Mouse (Mus musculus) right cerebral cortex, postnatal 10 days (tissue): ENCODE measurements around the gene BC016579.
A peak's percentile ranks its signal among the peaks of the same experiment; 100 is the strongest.

ENCODE experiments used
- DNase-seq, 2 experiments: peaks; one replicate each; pipeline ENCODE4 v3.0.0; 2021; ENCODE audit warnings: low spot score in 2 of 2

BC016579 gene

DNA sequence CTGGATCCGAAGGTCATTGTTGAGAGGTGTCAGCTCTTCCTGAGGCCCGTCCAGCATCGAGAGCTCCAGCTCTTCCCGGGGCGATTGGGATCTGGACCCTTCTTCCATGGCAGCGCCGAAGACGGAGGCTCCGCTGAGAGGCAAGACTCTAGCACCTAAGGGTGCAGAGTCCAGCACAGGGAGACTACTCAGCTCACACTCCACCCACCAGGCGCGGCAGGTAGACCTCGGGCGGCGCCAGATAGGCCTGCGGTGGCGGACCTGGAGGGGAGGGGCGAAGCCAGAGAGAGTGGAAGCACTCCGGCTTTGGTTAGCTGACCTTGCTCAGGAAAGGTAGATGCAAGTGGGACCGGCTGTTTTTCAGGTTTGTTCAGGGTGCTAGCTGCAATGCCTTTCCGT is at the start of gene BC016579:
TSS of gene BC016579 (minus strand) at position 135 of the 399 bp plus-strand sequence.
- DNase-seq, result no peak

DNA sequence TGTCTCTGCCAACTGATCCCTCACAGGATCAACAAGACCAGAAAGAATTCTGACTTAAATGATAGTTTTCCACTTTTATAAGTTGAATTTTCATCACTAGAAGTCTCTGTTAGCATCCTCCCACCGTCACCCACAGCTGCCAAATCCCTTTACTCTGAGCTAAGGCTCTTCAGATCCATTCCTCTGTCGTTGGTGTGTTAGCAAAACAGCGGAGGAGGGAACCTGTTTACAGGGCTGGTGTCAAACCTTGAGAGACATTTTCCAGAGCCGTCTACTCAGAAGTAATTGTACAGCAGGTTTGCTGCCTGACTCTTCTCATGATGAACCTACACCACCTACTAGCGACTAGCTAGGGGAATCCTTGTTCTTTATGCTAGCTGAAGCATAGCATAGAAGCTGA is 45.4 kb upstream of the BC016579 start:
- DNase-seq, result no peak

DNA sequence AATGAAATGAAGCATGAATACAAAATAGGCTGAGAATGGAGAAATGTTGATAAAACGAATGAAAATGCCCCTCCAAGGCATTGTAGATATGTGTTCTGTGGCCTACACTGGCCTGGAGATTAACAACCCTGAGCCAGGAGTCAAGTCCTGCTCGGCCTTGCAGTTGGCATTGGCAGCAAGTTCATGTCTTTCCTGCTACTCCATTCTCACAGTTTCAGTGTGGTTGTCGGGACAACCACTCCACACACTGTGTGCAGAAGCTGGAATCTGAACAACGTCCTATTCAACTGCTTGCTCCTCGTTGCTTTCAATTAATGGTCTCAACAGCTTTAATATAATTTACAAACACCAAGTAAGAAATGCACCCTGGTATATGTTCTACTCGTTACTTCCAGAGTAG is 44.1 kb upstream of the BC016579 start:
- peak in 1 of 2 experiments; percentile 59 for DNase-seq

DNA sequence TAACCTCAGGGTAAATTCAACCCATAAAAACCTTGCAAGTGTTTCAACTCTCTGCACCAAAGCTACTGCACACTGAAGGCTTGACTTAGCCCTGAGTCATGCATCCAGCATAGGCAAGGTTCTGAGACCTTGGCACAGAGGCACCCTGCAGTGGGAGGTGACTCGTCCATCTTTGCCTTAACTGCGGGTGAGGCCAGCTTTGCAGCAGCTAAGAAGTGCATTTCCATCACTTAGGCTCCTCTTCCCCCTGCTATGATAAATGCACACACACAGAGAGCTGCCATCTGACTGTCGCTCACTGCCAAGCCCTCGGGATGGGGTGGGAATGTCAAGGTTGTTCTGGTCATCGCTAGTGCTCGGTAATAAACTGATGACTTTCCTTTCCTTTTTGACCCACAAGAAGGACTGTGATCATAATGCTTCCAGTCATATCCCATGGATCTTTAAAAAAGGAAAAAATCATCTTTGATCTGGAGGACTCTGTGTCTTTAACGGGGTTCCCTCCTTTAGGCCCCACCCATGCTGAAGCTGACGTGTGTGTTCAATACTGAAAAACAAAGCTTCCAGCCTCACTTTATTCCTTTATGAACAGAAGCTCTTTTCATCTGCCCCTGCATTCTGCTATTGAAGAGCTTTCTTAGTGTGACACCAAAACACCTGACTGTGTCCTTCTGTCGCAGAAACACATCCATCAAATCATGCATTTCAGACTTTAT is 41.7 kb upstream of the BC016579 start:
- no peak for DNase-seq

DNA sequence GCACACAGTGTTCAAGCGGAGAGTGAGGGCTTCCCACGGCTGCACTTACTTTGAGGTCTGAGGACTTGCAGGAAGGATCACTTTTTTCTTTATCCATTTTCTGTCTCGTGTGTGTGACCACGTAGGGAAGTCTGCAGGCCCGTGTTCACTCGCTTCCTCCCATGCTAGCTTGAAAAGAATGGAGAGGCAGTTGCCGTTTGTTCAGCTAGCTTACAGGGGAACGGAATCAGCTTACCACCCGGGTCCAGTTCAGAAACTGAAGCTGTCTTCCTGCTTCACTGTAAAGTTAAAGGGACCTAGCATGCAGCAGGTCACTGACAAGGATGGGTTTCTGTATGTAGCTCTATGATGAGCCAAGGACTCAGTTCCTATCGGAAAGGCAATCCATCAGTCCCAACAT is 39.7 kb upstream of the BC016579 start, which contains the start of gene Tmprss7:
TSS of gene Tmprss7 (minus strand) at position 101 of the 400 bp plus-strand sequence.
- DNase-seq, result no peak

DNA sequence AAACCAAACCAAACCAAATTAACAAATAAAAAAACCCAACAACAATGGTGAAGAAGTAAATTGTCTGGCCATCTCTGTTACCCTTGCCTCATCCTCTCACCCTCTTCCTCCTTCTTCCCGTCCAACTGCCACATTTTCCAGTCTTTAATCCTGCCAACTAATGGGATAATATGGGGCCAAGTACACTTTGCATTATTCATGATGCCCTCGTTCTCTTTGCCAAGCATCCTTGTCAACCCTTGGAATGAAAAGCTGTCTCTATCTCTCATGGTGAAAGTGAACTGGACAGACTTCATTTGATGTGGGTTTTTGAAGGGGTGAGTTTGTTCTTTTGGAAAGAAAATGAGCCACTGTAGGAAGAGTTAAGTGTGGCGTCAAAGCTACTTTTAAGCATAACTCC is 39.0 kb upstream of the BC016579 start:
- DNase-seq, result no peak

DNA sequence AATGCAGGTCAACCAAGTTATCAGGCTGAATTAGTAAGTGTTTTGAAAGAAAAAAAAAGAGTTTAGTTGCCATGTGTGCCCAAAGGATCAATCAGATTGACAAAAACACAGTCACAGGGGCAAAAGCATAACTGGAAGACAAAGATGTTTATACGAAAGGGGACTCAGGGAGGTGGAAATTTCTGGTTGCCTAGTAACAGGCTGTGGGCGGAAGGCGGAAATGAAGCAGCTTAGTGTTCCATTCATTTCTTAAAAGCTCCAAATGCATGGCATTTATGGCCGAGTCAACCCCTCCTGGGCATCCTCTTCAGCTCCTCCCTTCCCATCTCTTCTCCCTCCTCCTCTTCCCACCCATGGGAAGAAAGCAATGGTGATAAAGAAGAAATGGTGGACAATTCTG is 36.3 kb upstream of the BC016579 start:
- DNase-seq, result peak; percentile 74 to 83

DNA sequence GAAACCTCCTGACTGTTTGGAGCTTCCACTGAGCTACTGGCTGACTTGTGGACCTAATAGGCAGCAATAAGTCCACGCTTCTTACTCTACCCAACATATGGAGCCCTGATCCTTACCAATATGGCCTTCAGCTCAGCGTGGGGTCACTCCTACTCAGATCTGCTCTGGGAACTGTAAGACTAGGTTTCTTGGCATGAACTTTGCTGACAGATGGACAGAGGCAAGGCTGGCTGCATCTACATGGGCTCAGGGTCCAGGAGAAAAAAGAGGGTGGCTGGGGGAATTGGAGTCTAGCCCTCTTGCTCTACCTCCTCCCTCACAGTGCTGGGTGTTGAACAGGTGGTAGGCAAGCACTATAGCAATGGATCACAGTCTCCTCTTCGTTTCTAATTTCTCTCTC is 33.0 kb upstream of the BC016579 start:
- DNase-seq, result no peak

DNA sequence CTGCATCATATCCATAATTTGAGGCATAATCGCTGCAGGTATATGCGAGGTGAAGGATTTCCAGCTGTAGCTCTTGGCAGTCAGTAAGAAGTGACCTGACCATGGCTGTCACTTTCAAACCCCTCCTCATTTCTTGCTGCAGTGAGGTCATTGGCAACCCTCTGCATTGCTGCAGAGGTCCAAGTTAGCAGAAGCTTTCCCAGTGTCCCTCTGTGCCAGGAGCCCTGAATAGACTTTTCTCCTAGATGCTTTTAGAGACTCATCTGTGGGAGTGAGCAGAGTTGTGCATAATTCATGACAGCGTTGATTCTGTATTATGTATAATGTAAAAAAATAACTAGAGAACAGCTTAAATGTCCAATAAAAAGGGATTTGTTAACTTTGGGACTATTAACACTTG is 31.4 kb upstream of the BC016579 start:
- peak; percentile 57 to 76 for DNase-seq

DNA sequence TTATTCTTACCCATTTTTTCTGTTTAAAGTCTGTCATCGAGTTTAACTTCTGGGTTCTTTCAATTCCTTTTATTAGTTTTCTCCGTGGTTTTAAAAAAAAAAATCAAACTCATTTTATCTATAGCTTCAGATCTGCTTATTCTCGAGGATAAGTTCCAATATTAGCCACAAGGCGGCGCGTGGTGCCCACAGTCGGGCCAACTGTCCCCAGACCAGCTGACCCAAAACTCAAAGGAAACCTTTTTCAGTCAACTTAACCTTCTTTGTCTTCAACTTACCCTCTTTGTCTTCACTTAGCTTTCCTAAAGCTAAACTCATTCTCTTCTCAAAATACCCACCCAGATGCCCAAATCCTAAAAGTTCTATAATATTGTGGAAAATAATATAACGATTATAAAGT is 30.9 kb upstream of the BC016579 start:
- DNase-seq, result peak; percentile 75 to 80

DNA sequence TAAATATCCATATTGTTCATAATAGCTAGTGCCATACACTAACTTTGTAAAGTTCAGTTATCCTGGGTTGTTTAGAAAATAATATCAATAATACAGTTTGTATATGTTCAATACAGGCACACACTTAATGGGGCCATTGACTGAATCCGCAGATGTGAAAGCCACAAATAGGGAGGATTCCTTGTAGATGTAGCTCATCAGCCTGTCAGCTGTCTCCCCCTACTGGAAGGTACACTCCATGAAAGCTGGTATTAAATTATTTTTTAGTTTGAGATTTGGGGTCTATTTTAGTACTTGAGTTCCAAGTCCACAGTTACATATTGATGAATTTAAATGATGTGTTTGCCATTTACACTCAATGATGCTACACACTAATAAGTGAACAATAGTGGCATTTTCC is 22.6 kb upstream of the BC016579 start:
- no peak for DNase-seq

DNA sequence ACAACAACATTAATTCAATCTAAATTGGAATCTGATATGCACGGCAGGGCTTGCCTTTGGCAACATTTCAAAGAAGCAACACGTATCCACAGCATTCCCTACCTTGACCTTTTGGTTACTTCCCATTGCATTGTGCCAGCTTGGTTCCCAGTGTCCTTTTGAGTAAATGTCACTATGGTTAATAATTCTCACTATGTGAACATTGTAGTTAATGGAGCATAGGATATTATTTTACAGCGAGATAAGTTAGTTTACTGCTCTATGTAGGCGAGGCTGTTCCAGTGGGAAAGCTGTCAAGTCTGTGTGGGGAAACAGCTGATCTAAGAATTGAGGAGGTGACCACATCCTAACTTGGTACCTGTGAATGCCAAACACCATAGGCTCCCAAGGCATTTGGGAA is 16.1 kb upstream of the BC016579 start:
- DNase-seq, result no peak

DNA sequence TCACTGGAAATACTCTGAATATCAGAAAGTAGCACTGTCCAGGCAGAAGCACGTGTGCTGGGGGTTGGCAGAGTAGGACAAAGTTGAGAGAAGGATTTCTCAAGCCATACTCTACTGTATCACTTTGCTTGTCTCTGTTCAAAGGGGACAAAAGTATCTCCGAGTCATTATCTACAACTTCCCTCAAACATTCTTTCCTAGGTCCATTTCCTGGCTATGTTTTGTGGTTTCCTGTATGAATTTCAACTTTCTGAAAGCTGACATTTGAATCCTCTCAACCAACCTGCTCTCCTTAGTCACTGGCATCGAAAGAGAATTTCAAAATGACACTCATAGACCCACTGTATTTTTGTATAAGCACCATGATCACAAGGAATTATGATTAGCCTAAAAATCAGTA is 14.3 kb upstream of the BC016579 start:
- DNase-seq, result no peak

DNA sequence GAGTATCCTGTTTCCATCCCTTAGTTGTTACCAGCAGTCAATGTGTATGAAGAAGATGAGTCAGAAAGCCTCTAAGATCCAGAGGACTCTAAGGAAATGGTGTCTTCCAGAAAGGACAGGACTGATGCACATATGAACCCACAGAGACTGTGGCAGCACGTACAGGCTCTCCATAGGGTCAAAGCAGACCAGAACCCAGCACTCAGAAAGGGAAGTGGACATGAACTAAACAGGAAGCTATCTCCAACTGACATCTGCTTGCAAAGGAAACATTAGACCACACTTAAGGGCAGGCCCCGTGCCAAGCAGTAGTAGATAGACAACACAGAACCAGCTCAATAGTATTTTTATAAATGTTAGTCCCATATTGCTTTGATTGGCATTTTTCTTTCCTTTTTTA is 12.3 kb upstream of the BC016579 start:
- DNase-seq, result no peak

DNA sequence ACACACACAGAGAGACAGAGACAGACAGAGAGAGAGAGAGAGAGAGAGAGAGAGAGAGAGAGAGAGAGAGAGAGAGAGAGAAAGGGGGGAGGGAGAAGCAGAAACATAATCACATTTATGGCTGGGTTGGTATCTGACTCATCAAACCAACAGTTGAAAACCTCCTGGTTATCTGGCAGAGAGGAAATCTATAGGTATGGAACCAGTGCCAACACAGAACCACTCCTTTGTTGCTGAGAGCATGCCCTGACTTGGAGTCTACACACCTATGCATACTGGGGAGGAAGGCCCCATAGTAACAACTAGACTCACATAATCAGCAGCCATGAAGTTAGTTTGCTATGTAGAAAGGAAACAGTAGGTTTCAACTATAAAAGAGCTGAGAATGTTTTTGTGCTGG is 8.5 kb upstream of the BC016579 start:
- no peak for DNase-seq

DNA sequence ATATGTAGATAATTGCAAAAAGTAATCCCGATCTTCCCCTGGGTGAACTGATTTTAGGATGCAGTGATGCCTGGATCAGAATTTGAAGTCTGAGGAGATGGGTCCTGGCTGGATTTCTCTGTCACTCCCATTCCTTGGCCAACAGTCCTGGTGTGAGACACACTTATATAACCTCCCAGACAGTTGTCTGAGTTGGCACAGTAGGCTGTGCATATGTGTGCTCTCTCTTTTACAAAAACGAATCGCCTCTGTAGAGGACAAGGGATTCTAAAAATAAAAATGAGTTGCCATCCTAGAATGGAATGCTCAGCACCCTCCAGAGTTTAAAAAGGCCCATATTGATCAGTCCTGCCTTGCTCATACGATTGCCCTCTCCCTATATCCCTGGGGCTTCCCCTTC is 5.7 kb upstream of the BC016579 start:
- DNase-seq, result peak in 1 of 2 experiments; percentile 52

DNA sequence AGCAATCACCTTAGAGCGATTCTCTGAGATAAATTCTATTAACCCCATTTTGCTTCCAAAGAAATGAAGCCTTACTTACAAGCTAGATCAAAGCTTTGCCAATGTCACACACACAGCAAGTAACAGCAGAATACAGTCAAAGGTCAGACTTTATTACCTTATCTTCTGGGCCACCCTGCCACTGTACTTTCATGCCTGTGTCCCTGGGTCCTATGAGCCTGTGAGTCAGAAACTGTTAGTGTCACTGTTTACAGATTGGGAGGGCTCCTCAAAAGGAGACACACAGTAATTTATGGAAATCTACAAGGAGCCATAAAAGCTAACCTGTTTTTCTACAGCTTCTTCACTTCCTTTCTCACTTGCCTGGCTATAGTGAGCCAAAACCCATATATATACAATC is 4.4 kb upstream of the BC016579 start:
- no peak for DNase-seq

DNA sequence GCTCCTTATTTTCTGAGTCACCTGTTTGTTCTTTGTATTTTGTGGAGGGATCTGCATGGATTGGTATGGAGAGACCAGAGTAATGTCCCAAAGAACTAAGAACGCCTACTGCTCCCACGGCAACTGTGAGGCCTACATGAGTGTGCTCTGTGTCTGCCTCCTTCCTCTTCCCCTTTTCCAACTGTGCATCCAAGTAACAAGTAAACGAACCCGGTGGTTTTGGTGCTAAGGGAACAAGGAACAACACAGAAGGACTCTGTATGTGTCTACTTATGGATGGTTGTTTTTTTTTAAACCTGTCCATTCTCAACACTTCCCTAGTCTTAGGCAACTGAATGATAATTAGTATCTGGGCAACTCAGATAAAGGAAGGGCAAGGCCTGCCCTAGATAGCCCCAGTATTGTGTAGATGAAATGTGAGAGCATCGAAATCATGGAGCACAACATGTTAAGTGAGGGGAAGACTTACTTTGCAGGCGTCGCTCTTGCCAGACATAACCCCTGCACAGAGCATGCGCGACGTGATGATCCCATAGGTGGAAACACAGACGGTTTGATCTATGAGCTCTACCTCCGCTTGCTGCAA is 3.8 kb upstream of the BC016579 start:
- DNase-seq, result no peak

DNA sequence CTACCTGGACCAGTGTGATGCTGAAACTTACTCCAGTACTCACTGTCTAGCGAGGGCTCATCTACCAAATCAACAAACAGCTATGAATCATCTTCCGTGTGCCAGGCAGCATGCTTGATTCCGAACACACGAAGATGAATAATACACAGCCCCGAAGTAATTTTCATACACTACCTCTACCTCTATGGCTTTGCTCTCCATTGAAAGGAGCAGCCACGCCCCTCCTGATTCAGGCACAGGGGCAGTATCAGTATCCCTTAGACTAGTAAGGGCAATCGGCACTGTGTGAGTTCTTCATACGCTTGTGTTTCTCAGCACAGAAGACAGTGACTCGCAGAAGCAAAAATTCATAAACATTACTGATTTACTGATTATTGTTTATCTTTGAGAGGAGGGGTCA is 597 bp upstream of the BC016579 start:
- DNase-seq, result no peak

DNA sequence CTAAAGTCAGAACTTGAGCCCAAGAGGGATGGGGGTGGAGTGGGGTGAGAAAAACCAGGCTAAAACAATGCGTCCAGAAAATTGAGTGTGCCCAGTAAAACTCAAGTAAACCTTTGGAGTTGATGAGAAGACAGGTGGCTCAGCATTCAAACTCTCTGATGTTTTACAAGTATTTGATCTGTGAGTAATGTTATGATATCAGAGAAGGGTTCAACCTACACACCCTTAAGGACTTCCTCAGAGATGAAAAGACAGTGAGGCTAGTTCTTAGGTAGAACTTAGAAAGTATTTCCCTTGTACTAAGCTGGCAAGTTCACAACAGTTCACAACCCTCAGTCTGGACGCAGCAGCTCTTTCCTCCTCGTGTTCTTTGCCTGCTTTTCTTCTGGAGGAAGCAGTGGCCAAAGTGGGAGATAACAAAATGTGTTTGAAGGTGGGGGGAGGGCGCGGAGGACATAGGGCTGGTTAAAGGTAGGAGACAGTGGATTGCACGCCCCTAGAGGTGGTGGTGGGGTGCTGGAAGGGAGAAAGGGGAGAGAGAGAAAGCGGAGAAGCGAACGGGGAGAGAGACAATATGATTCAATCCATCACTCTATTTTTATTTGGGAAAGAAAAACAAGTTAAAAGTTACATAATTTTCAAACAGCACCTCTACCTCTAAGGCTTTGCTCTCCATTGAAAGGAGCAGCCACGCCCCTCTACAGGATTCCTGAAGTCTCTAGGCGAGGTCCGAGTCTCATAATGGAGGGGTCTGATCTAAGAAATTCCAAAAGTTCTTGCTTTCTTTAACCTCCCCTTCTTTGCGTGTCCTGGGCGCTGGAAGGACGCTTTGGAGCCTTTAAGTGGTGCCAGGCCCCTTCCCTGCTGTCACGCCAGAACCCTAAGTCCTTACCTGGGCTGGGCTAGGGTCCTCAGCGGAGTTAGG is 597 bp downstream of the BC016579 start:
- DNase-seq, result no peak

DNA sequence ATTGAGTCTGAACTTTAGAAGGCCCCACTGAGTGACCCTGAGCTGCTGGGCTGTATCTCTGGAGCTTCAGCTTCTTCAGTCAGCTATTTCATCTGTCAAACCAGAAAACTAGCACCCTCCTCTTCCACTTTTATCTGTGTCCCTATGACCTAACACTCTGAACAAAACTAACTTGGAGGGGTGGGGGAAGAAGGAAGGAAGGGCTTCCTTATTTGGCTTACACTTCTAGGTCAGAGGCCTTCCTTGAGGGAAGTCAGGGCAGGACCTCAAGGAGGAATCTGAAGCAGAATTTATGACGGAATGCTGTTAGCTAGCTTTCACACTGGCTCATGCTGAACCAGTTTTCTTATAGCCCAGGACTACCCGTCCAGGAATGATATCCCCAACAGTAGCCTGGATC is 2.4 kb downstream of the BC016579 start:
- DNase-seq, result no peak

DNA sequence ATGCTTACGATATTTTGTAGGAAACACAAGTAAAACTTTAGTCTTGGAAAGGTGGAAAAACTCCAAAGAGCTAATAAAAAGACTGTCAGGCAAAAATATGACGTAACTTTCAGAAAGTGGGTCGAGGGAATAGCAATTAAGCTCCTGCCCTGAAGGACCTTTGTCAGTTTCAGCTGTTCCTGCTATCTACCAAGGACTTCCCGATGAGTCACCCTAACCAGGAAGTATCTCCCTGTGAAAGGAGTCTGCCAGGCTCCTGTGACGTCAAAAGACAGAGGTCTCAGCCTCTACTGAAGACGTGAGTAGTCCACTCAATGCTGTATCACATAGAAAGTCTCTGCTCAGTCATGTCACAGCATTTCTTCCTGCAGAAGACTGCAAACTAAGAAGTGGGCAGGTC is 9.5 kb downstream of the BC016579 start:
- no peak for DNase-seq

DNA sequence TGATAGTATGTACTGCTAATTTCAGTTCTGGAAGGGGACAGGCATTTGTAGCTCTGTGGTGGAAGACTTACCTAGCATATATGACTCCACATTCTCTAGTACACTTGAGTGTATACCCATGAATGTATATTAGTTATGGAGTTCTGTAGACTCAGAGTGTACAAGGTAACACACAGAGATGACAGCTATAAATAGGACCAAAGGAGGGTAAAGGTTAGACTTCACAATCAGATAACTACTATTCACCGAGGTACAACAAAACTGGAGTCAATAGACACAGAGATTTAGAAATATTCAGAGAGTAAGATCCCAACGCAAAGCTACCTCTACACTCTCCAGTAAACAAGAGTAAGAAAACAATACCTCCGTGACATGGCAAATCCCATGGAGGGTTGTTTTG is 9.9 kb downstream of the BC016579 start:
- no peak for DNase-seq
